Mouse (Mus musculus): ENCODE measurements around the gene 4930407I10Rik.

- TF ChIP-seq POLR2A (IDR thresholded peaks at IDR 0.05; ENCODE audit: control insufficient read depth in 1 of 2, insufficient read depth in 1 of 2, low read depth in 1 of 2, low read length in 2 of 2, poor library complexity in 1 of 2) (no peak), MAX (IDR thresholded peaks at IDR 0.05; ENCODE audit: low read length) (no peak), KAT2A (conservative IDR thresholded peaks at IDR 0.05; ENCODE audit: low read depth, low read length) (no peak)
These were observed at the start of gene 4930407I10Rik for GRCm38 (mm10) chr15:82058719-82059201.

Data from MEL (cell line).